In genomic region chr4:123239361-123240203, GRCm38 (mm10) we compare ENCODE assay signal across 8 mouse cellular contexts. TPM values are rescaled to one million over a fixed set of nuclear protein-coding genes. Genes with fewer than 3 reads are reported as not detected.
A peak's percentile ranks its signal among the peaks of the same experiment; 100 is the strongest.
DNase-seq lines count a peak whose midpoint lies in the region; ATAC-seq and TF ChIP-seq lines count a peak whose summit lies in the region.

No protein-coding gene starts in this region.

- WGBS in forebrain, embryonic 11.5 days: 4% methylated on average over 53 of the region's 58 CpGs
- WGBS in heart, postnatal 0 days: 11% methylated on average over 56 of the region's 58 CpGs
- 6% methylated on average over 58 of the region's 58 CpGs for WGBS in midbrain, embryonic 10.5 days

- intact Hi-C loops in left cerebral cortex, adult 2 months (cut with DNase I): no loop called here

- H3K27ac ChIP-seq in left cerebral cortex, adult 2 months: peak overlapping the region; percentile 32; the same call in 1 of the 2 replicates
- H3K27ac ChIP-seq in forebrain, embryonic 11.5 days (ENCODE audit: low read depth, low read length): no peak overlapping the region
- H3K27ac ChIP-seq in heart, postnatal 0 days (ENCODE audit: low read depth): peak overlapping the region; percentile 31
- H3K27ac ChIP-seq in midbrain, embryonic 10.5 days (replicated peaks): peak overlapping the region; percentile 79

- no peak overlapping the region for H3K4me3 ChIP-seq in left cerebral cortex, adult 2 months
- peak overlapping the region; percentile 13 for H3K4me3 ChIP-seq in forebrain, embryonic 11.5 days (ENCODE audit: low read depth, low read length)
- H3K4me3 ChIP-seq in heart, postnatal 0 days (ENCODE audit: low read depth, low read length): peak overlapping the region; percentile 36
- peak overlapping the region; percentile 49 for H3K4me3 ChIP-seq in midbrain, embryonic 10.5 days

- TF ChIP-seq CTCF in left cerebral cortex, adult 2 months (IDR thresholded peaks at IDR 0.05): no peak; the same call in 1 of the 2 replicates
- TF ChIP-seq CTCF in heart, postnatal 0 days (IDR thresholded peaks at IDR 0.05; ENCODE audit: low read depth): peak; percentile 9; the same call in 1 of the 2 replicates

- H3K4me2 ChIP-seq in forebrain, embryonic 11.5 days (ENCODE audit: low read depth, low read length, severe bottlenecking): peak overlapping the region; percentile 42
- peak overlapping the region; percentile 66 for H3K4me2 ChIP-seq in heart, postnatal 0 days (ENCODE audit: low read depth, low read length)

- peaks cover 17% of the 10 kb centered on the region; the same call in 1 of the 2 replicates for H3K27me3 ChIP-seq in forebrain, embryonic 11.5 days (ENCODE audit: control insufficient read depth, insufficient read depth, low read length)
- peaks cover 8% of the 10 kb centered on the region; the same call in 1 of the 2 replicates for H3K27me3 ChIP-seq in heart, postnatal 0 days (ENCODE audit: control insufficient read depth, insufficient read depth, low read length)
- peaks cover 77% of the 10 kb centered on the region for H3K27me3 ChIP-seq in midbrain, embryonic 10.5 days (ENCODE audit: low read depth, poor library complexity, severe bottlenecking)

- ATAC-seq in forebrain, embryonic 11.5 days (replicated peaks; ENCODE audit: low FRiP score): peak; percentile 34
- peak; percentile 37 for ATAC-seq in heart, postnatal 0 days (ENCODE audit: insufficient read depth, low read depth)

- TF ChIP-seq EP300 in heart, postnatal 0 days (IDR thresholded peaks at IDR 0.05; ENCODE audit: low read depth): no peak

- H3K4me1 ChIP-seq in forebrain, embryonic 11.5 days (replicated peaks; ENCODE audit: control insufficient read depth, insufficient read depth, low read length): no peaks in the 10 kb centered on the region
- H3K4me1 ChIP-seq in heart, postnatal 0 days (ENCODE audit: control insufficient read depth, insufficient read depth): peaks cover 12% of the 10 kb centered on the region
- H3K4me1 ChIP-seq in midbrain, embryonic 10.5 days: peaks cover 32% of the 10 kb centered on the region

- H3K36me3 ChIP-seq in forebrain, embryonic 11.5 days (ENCODE audit: control insufficient read depth, insufficient read depth, low read length): no peaks in the 10 kb centered on the region
- H3K36me3 ChIP-seq in heart, postnatal 0 days (replicated peaks; ENCODE audit: control insufficient read depth, insufficient read depth, low read length): no peaks in the 10 kb centered on the region
- no peaks in the 10 kb centered on the region for H3K36me3 ChIP-seq in midbrain, embryonic 10.5 days

- H3K9ac ChIP-seq in forebrain, embryonic 11.5 days (ENCODE audit: low read length): peak overlapping the region; percentile 35
- peak overlapping the region; percentile 60 for H3K9ac ChIP-seq in heart, postnatal 0 days (replicated peaks; ENCODE audit: low read depth, low read length)

- no peaks in the 10 kb centered on the region for H3K9me3 ChIP-seq in forebrain, embryonic 11.5 days (ENCODE audit: control insufficient read depth, low read length)
- no peaks in the 10 kb centered on the region for H3K9me3 ChIP-seq in heart, postnatal 0 days (replicated peaks; ENCODE audit: control insufficient read depth, low read length)
- no peaks in the 10 kb centered on the region for H3K9me3 ChIP-seq in midbrain, embryonic 10.5 days (replicated peaks)

- no peak for DNase-seq in left cerebral cortex, adult 2 months (ENCODE audit: extremely low spot score in 1 of 2, low spot score in 2 of 2)
- DNase-seq in left cerebral cortex, adult 18-20 months (ENCODE audit: low spot score in 2 of 2): no peak
- DNase-seq in forebrain, embryonic 11.5 days (ENCODE audit: low spot score): peak; percentile 75
- no peak for DNase-seq in heart, postnatal 0 days (ENCODE audit: low spot score)
- peak; percentile 81 for DNase-seq in kidney, postnatal 14 days
- peak; percentile 70 for DNase-seq in midbrain, embryonic 10.5 days (ENCODE audit: low spot score)
- peak; percentile 80 for DNase-seq in testis, postnatal 10 days (ENCODE audit: low spot score)
- no peak for DNase-seq in c-Kit-positive CD71-positive TER-119-positive erythroid progenitor cells, embryonic 14.5 days (ENCODE audit: low spot score)

RNA-seq across cellular contexts. Expression of gene Heyl, which starts 6.2 kb away (rescaled TPM):
- total RNA-seq in left cerebral cortex, adult 2 months (2021): 1 to 10 TPM; 2.7 to 3.9 TPM
- 1 to 10 TPM; 3.5 to 3.9 TPM for total RNA-seq in left cerebral cortex, adult 18-20 months (2021)
- 7.1 and 7.9 TPM in 2 replicates for polyA plus RNA-seq in forebrain, embryonic 11.5 days (2014; fragmentation: Nextera tagmentation; extraction: Ambion mirVana)
- total RNA-seq in heart, postnatal 0 days (2014; rRNA removed; ENCODE audit: low replicate concordance): 9.0 and 12.3 TPM in 2 replicates
- 8.9 and 9.0 TPM in 2 replicates for polyA plus RNA-seq in heart, postnatal 0 days (2015; fragmentation: Nextera tagmentation; extraction: Ambion mirVana)
- polyA plus RNA-seq in midbrain, embryonic 10.5 days (2016; fragmentation: Nextera tagmentation; extraction: Ambion mirVana): 8.0 and 9.8 TPM in 2 replicates

RNA-seq across cellular contexts. Expression of gene Pabpc4, which starts 22.6 kb away (rescaled TPM):
- 10 to 100 TPM; 44.9 to 45.4 TPM for total RNA-seq in left cerebral cortex, adult 2 months (2021)
- 10 to 100 TPM; 40.3 to 42.2 TPM for total RNA-seq in left cerebral cortex, adult 18-20 months (2021)
- polyA plus RNA-seq in forebrain, embryonic 11.5 days (2014; fragmentation: Nextera tagmentation; extraction: Ambion mirVana): 46.6 and 47.0 TPM in 2 replicates
- 350 and 355 TPM in 2 replicates for total RNA-seq in heart, postnatal 0 days (2014; rRNA removed; ENCODE audit: low replicate concordance)
- 54.6 and 55.3 TPM in 2 replicates for polyA plus RNA-seq in heart, postnatal 0 days (2015; fragmentation: Nextera tagmentation; extraction: Ambion mirVana)
- polyA plus RNA-seq in midbrain, embryonic 10.5 days (2016; fragmentation: Nextera tagmentation; extraction: Ambion mirVana): 41.4 and 48.3 TPM in 2 replicates

RNA-seq across cellular contexts. Expression of gene Nt5c1a, which starts 38.3 kb away (rescaled TPM):
- 10 to 100 TPM in 1 of 2 experiments, 1 to 10 TPM in 1; 9.3 to 11.4 TPM for total RNA-seq in left cerebral cortex, adult 2 months (2021)
- 10 to 100 TPM; 10.5 to 13.4 TPM for total RNA-seq in left cerebral cortex, adult 18-20 months (2021)
- not detected in 2 replicates for polyA plus RNA-seq in forebrain, embryonic 11.5 days (2014; fragmentation: Nextera tagmentation; extraction: Ambion mirVana)
- total RNA-seq in heart, postnatal 0 days (2014; rRNA removed; ENCODE audit: low replicate concordance): 3.4 and 14.6 TPM in 2 replicates
- polyA plus RNA-seq in heart, postnatal 0 days (2015; fragmentation: Nextera tagmentation; extraction: Ambion mirVana): 1.7 and 2.4 TPM in 2 replicates
- not detected in 2 replicates for polyA plus RNA-seq in midbrain, embryonic 10.5 days (2016; fragmentation: Nextera tagmentation; extraction: Ambion mirVana)

RNA-seq across cellular contexts. Expression of gene Hpcal4, which starts 56.6 kb away (rescaled TPM):
- 100 to 1,000 TPM; 530 to 532 TPM for total RNA-seq in left cerebral cortex, adult 2 months (2021)
- 100 to 1,000 TPM; 525 to 560 TPM for total RNA-seq in left cerebral cortex, adult 18-20 months (2021)
- 0.41 and 0.60 TPM in 2 replicates for polyA plus RNA-seq in forebrain, embryonic 11.5 days (2014; fragmentation: Nextera tagmentation; extraction: Ambion mirVana)
- total RNA-seq in heart, postnatal 0 days (2014; rRNA removed; ENCODE audit: low replicate concordance): 0.57 and 1.5 TPM in 2 replicates
- 0.40 and 0.41 TPM in 2 replicates for polyA plus RNA-seq in heart, postnatal 0 days (2015; fragmentation: Nextera tagmentation; extraction: Ambion mirVana)
- polyA plus RNA-seq in midbrain, embryonic 10.5 days (2016; fragmentation: Nextera tagmentation; extraction: Ambion mirVana): 0.32 and 0.42 TPM in 2 replicates

Comparison
In these comparisons a context has a peak if more than half of its experiments do, and no peak if none do; other contexts are left out.
1. DNase-seq: peak in forebrain, embryonic 11.5 days (single experiment), kidney, postnatal 14 days (single experiment), midbrain, embryonic 10.5 days (single experiment) and testis, postnatal 10 days (single experiment); none in left cerebral cortex, adult 2 months (0 of 2), left cerebral cortex, adult 18-20 months (0 of 2), heart, postnatal 0 days (single experiment) and c-Kit-positive CD71-positive TER-119-positive erythroid progenitor cells, embryonic 14.5 days (single experiment).